ENCODE assay signal across 14 mouse cellular contexts in genomic region chr13:56117991-56118765, GRCm38 (mm10). TPM values are rescaled to one million over a fixed set of nuclear protein-coding genes. Genes with fewer than 3 reads are reported as not detected.
DNase-seq lines count a peak whose midpoint lies in the region; ATAC-seq and TF ChIP-seq lines count a peak whose summit lies in the region.
"Had no signal": no experiment of that assay in that cellular context is flagged by ENCODE, and none has a peak within 500 bp of the region (broad histone marks: within the 10 kb centered on the region; RNA-seq: fewer than 3 reads in every experiment).

No protein-coding gene starts in this region.

- no peak overlapping the region for H3K4me2 ChIP-seq in kidney, postnatal 0 days (ENCODE audit: low read length)
- no peak overlapping the region for H3K4me2 ChIP-seq in kidney, embryonic 14.5 days (replicated peaks; ENCODE audit: low read depth, low read length)
- H3K4me2 ChIP-seq in forebrain, embryonic 13.5 days = no peak overlapping the region
- H3K4me2 ChIP-seq: embryonic facial prominence, embryonic 12.5 days; hindbrain, embryonic 12.5 days; lung, embryonic 15.5 days; midbrain, embryonic 15.5 days had no signal

- H3K27ac ChIP-seq in kidney, postnatal 0 days = no peak overlapping the region; the same call in 1 of the 2 replicates
- no peak overlapping the region for H3K27ac ChIP-seq in kidney, embryonic 14.5 days (ENCODE audit: low read depth, low read length)
- 0 out of 2 replicates have a peak overlapping the region, but pooled peaks have one; percentile 5 for H3K27ac ChIP-seq in embryonic fibroblast, embryonic 13.5 days (ENCODE audit: insufficient read depth, low read length)
- H3K27ac ChIP-seq in forebrain, embryonic 13.5 days = no peak overlapping the region
- H3K27ac ChIP-seq: embryonic facial prominence, embryonic 12.5 days; hindbrain, embryonic 12.5 days; lung, embryonic 15.5 days; midbrain, embryonic 15.5 days had no signal

- H3K36me3 ChIP-seq in kidney, postnatal 0 days (ENCODE audit: insufficient read depth, low read length) = peaks cover 11% of the 10 kb centered on the region; the same call in 1 of the 2 replicates
- H3K36me3 ChIP-seq in kidney, embryonic 14.5 days (ENCODE audit: control insufficient read depth, insufficient read depth, low read length) = peaks cover 38% of the 10 kb centered on the region
- peaks cover 80% of the 10 kb centered on the region for H3K36me3 ChIP-seq in forebrain, embryonic 13.5 days (ENCODE audit: poor library complexity, severe bottlenecking)

- peaks cover 39% of the 10 kb centered on the region for H3K4me1 ChIP-seq in kidney, postnatal 0 days (replicated peaks; ENCODE audit: insufficient read depth, low read length)
- H3K4me1 ChIP-seq in kidney, embryonic 14.5 days (ENCODE audit: control insufficient read depth, insufficient read depth, low read length) = peaks cover 42% of the 10 kb centered on the region
- peaks cover 18% of the 10 kb centered on the region for H3K4me1 ChIP-seq in embryonic fibroblast, embryonic 13.5 days (ENCODE audit: control insufficient read depth, insufficient read depth, low read length)
- H3K4me1 ChIP-seq in forebrain, embryonic 13.5 days = peaks cover 17% of the 10 kb centered on the region

- TF ChIP-seq POLR2A in embryonic fibroblast, embryonic 13.5 days (IDR thresholded peaks at IDR 0.05; ENCODE audit: low read depth, low read length) = no peak

- H3K4me3 ChIP-seq in kidney, postnatal 0 days (replicated peaks; ENCODE audit: low read depth, low read length) = no peak overlapping the region
- H3K4me3 ChIP-seq in kidney, embryonic 14.5 days (ENCODE audit: low read length) = no peak overlapping the region
- H3K4me3 ChIP-seq in embryonic fibroblast, embryonic 13.5 days (ENCODE audit: insufficient read depth, low read length) = no peak overlapping the region
- no peak overlapping the region for H3K4me3 ChIP-seq in forebrain, embryonic 13.5 days
- H3K4me3 ChIP-seq: embryonic facial prominence, embryonic 12.5 days; hindbrain, embryonic 12.5 days; lung, embryonic 15.5 days; midbrain, embryonic 15.5 days had no signal

- no peak overlapping the region for H3K9ac ChIP-seq in kidney, postnatal 0 days (ENCODE audit: low read depth, low read length)
- no peak overlapping the region for H3K9ac ChIP-seq in kidney, embryonic 14.5 days (ENCODE audit: low read depth, low read length)
- H3K9ac ChIP-seq in forebrain, embryonic 13.5 days = no peak overlapping the region
- H3K9ac ChIP-seq: embryonic facial prominence, embryonic 12.5 days; forebrain, postnatal 0 days; hindbrain, embryonic 12.5 days; lung, embryonic 15.5 days; midbrain, embryonic 15.5 days had no signal

- DNase-seq in kidney, postnatal 0 days (ENCODE audit: low spot score) = peak; percentile 36
- DNase-seq in brain, adult 2 months (ENCODE audit: low read depth, low spot score) = peak; percentile 76
- peak; percentile 53 for DNase-seq in heart, postnatal 4 days
- DNase-seq in thymus, adult 18-20 months = no peak
- DNase-seq: cerebellum, adult 8-10 months; forebrain, postnatal 0 days; kidney, adult 8-10 months had no signal

- no peak for TF ChIP-seq CTCF in kidney, postnatal 0 days (IDR thresholded peaks at IDR 0.05; ENCODE audit: low read depth)
- TF ChIP-seq CTCF in embryonic fibroblast, embryonic 13.5 days (IDR thresholded peaks at IDR 0.05; ENCODE audit: borderline replicate concordance, insufficient read depth, low read length) = no peak

- H3K9me3 ChIP-seq in kidney, postnatal 0 days (replicated peaks; ENCODE audit: low read length) = no peaks in the 10 kb centered on the region
- H3K9me3 ChIP-seq in kidney, embryonic 14.5 days (ENCODE audit: control insufficient read depth, low read length) = no peaks in the 10 kb centered on the region
- H3K9me3 ChIP-seq in forebrain, embryonic 13.5 days (replicated peaks) = no peaks in the 10 kb centered on the region
- H3K9me3 ChIP-seq: embryonic facial prominence, embryonic 12.5 days; hindbrain, embryonic 12.5 days; lung, embryonic 15.5 days; midbrain, embryonic 15.5 days had no signal

- WGBS in kidney, postnatal 0 days = 43% methylated on average over 9 of the region's 9 CpGs
- 48% methylated on average over 9 of the region's 9 CpGs for whole genome bisulfite sequencing in kidney, embryonic 14.5 days
- 88% methylated on average over 9 of the region's 9 CpGs for WGBS in forebrain, embryonic 13.5 days

- no peaks in the 10 kb centered on the region for H3K27me3 ChIP-seq in kidney, postnatal 0 days (ENCODE audit: insufficient read depth, low read length)
- H3K27me3 ChIP-seq in kidney, embryonic 14.5 days (ENCODE audit: control insufficient read depth, insufficient read depth, low read length) = no peaks in the 10 kb centered on the region
- H3K27me3 ChIP-seq in forebrain, embryonic 13.5 days = no peaks in the 10 kb centered on the region
- H3K27me3 ChIP-seq: embryonic facial prominence, embryonic 12.5 days; hindbrain, embryonic 12.5 days; lung, embryonic 15.5 days; midbrain, embryonic 15.5 days had no signal

- no peak for ATAC-seq in kidney, postnatal 0 days (replicated peaks; ENCODE audit: low FRiP score, low read depth)
- ATAC-seq in kidney, embryonic 14.5 days (ENCODE audit: low FRiP score, low TSS enrichment) = no peak
- no peak for ATAC-seq in forebrain, embryonic 13.5 days
- ATAC-seq: forebrain, postnatal 0 days; midbrain, embryonic 15.5 days had no signal

RNA-seq across cellular contexts. Expression of gene H2afy, which starts 18.0 kb away (rescaled TPM):
- polyA plus RNA-seq in kidney, postnatal 0 days (2015; fragmentation: Nextera tagmentation; extraction: Ambion mirVana) = 263 and 267 TPM in 2 replicates
- polyA plus RNA-seq in kidney, embryonic 14.5 days (2014; fragmentation: Nextera tagmentation; extraction: Ambion mirVana) = 440 and 481 TPM in 2 replicates
- polyA plus RNA-seq in embryonic fibroblast, embryonic 13.5 days (2011; ENCODE audit: insufficient read length, low read depth, missing spikeins) = 88.5 and 92.1 TPM in 2 replicates
- 10 to 100 TPM; 84.6 to 91.3 TPM for total RNA-seq in heart, postnatal 4 days (2021)
- 545 and 548 TPM in 2 replicates for polyA plus RNA-seq in forebrain, embryonic 13.5 days (2015; fragmentation: Nextera tagmentation; extraction: Ambion mirVana)

Comparison
In these comparisons a context has a peak if more than half of its experiments do, and no peak if none do; other contexts are left out.
1. DNase-seq: peak in kidney, postnatal 0 days (single experiment), brain, adult 2 months (single experiment) and heart, postnatal 4 days (single experiment); none in thymus, adult 18-20 months (0 of 2).